Mouse (Mus musculus): ENCODE results near the gene Tmed1.
"Not testable (repeated sequence)": the region's sequence is repeated elsewhere in the genome, so short reads cannot be mapped to it uniquely, and the experiment has no call there.

DNA sequence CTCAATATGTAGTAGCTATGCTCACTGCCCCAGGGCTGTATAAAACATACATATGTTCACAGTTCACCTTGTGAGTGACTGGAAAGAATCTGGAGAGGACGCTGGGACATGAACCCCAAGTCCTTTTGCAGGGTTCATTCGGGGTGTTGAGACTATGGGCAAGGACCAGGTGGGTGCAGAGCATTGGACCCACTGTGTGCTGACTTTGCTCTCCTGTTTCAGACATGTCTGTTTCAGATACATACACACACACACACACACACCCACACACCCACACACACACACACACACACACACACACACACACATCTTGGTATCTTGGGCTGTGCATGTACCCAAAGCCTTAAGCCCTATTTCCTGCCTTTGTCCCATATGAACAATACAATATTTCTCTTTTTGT is 31.9 kb upstream of the Tmed1 start:
- not testable (repeated sequence) for TF ChIP-seq CTCF (IDR thresholded peaks at IDR 0.05; ENCODE audit: borderline replicate concordance, insufficient read depth, low read length); POLR2A (IDR thresholded peaks at IDR 0.05; ENCODE audit: low read depth, low read length)

All from embryonic fibroblast, embryonic 13.5 days (primary cell).